Mouse (Mus musculus): ENCODE measurements around the gene Bmpr2. TPM values are rescaled to one million over a fixed set of nuclear protein-coding genes. Genes with fewer than 3 reads are reported as not detected.

The Bmpr2 gene
- total and polyA plus RNA-seq, 3 experiments: 8.2 to 45.4 (median 40.4) TPM

- intact Hi-C loops (cut with DNase I): no loop called here
Measured at GRCm38 (mm10) chr1:59891185-59891584, 128.0 kb downstream of the Bmpr2 start.

GRCm38 (mm10) chr1:59892777-59893176 is 129.6 kb downstream of the Bmpr2 start:
- Histone ChIP-seq H3K27ac (no peak overlapping the region), H3K4me3 (no peak overlapping the region), H3K79me2 (replicated peaks; ENCODE audit: control insufficient read depth, insufficient read depth, low read length) (no peaks in the 10 kb centered on the region), H3K27me3 (ENCODE audit: control insufficient read depth, insufficient read depth, low read length) (no peaks in the 10 kb centered on the region), H3K4me1 (ENCODE audit: control insufficient read depth, insufficient read depth, low read length) (peaks cover 10% of the 10 kb centered on the region), H3K36me3 (ENCODE audit: control insufficient read depth, insufficient read depth, low read length) (no peaks in the 10 kb centered on the region; the same call in 1 of the 2 replicates), H3K9ac (ENCODE audit: low read depth, low read length) (no peak overlapping the region)
- intact Hi-C loops (cut with DNase I): no loop called here
- WGBS: 91% methylated on average over 8 of the region's 8 CpGs
- TF ChIP-seq CTCF (IDR thresholded peaks at IDR 0.05) (peak; percentile 43), EP300 (IDR thresholded peaks at IDR 0.05; ENCODE audit: insufficient read depth, low read depth, low read length) (no peak)
- DNase-seq: no peak

More at GRCm38 (mm10) chr1:59891185-59891584, 128.0 kb downstream of the Bmpr2 start:
- 81% methylated on average over 4 of the region's 4 CpGs for WGBS
- TF ChIP-seq CTCF (IDR thresholded peaks at IDR 0.05) (no peak), POLR2A (IDR thresholded peaks at IDR 0.05; ENCODE audit: insufficient read depth, low read depth, low read length) (no peak), EP300 (IDR thresholded peaks at IDR 0.05; ENCODE audit: insufficient read depth, low read depth, low read length) (no peak)
- no peaks in the 10 kb centered on the region for H3K79me2 ChIP-seq (replicated peaks; ENCODE audit: control insufficient read depth, insufficient read depth, low read length)
- no peak overlapping the region for H3K4me3 ChIP-seq
- DNase-seq: no peak
- H3K36me3 ChIP-seq (ENCODE audit: control insufficient read depth, insufficient read depth, low read length): peaks cover 12% of the 10 kb centered on the region
- no peaks in the 10 kb centered on the region for H3K27me3 ChIP-seq (ENCODE audit: control insufficient read depth, insufficient read depth, low read length)
- H3K27ac ChIP-seq: no peak overlapping the region
- H3K4me1 ChIP-seq (ENCODE audit: control insufficient read depth, insufficient read depth, low read length): peaks cover 21% of the 10 kb centered on the region
- H3K9ac ChIP-seq (ENCODE audit: low read depth, low read length): no peak overlapping the region

- H3K79me2 ChIP-seq (replicated peaks; ENCODE audit: control insufficient read depth, insufficient read depth, low read length): no peaks in the 10 kb centered on the region
- DNase-seq: no peak
- TF ChIP-seq POLR2A (IDR thresholded peaks at IDR 0.05; ENCODE audit: insufficient read depth, low read depth, low read length) (no peak), EP300 (IDR thresholded peaks at IDR 0.05; ENCODE audit: insufficient read depth, low read depth, low read length) (no peak), CTCF (IDR thresholded peaks at IDR 0.05) (no peak)
- peaks cover 7% of the 10 kb centered on the region for H3K4me1 ChIP-seq (ENCODE audit: control insufficient read depth, insufficient read depth, low read length)
- H3K27ac ChIP-seq: no peak overlapping the region
- no peak overlapping the region for H3K4me3 ChIP-seq
- H3K36me3 ChIP-seq (ENCODE audit: control insufficient read depth, insufficient read depth, low read length): no peaks in the 10 kb centered on the region
- H3K9ac ChIP-seq (ENCODE audit: low read depth, low read length): no peak overlapping the region
- intact Hi-C loops (cut with DNase I): no loop called here
- WGBS: 79% methylated on average over 4 of the region's 4 CpGs
- no peaks in the 10 kb centered on the region for H3K27me3 ChIP-seq (ENCODE audit: control insufficient read depth, insufficient read depth, low read length)
Measured at GRCm38 (mm10) chr1:59894025-59894424, 130.8 kb downstream of the Bmpr2 start.

GRCm38 (mm10) chr1:59895456-59895855 is 132.3 kb downstream of the Bmpr2 start:
- H3K79me2 ChIP-seq (replicated peaks; ENCODE audit: control insufficient read depth, insufficient read depth, low read length): no peaks in the 10 kb centered on the region
- H3K9ac ChIP-seq (ENCODE audit: low read depth, low read length): no peak overlapping the region
- H3K27ac ChIP-seq: peak overlapping the region; percentile 7; the same call in 1 of the 2 replicates
- H3K27me3 ChIP-seq (ENCODE audit: control insufficient read depth, insufficient read depth, low read length): no peaks in the 10 kb centered on the region
- intact Hi-C loops (cut with DNase I): no loop called here
- TF ChIP-seq POLR2A (IDR thresholded peaks at IDR 0.05; ENCODE audit: insufficient read depth, low read depth, low read length): no peak
- TF ChIP-seq EP300 (IDR thresholded peaks at IDR 0.05; ENCODE audit: insufficient read depth, low read depth, low read length): no peak
- TF ChIP-seq CTCF (IDR thresholded peaks at IDR 0.05): no peak
- peaks cover 8% of the 10 kb centered on the region for H3K4me1 ChIP-seq (ENCODE audit: control insufficient read depth, insufficient read depth, low read length)
- 5% methylated on average over 4 of the region's 4 CpGs for WGBS
- peak; percentile 52 to 73 for DNase-seq
- no peaks in the 10 kb centered on the region for H3K36me3 ChIP-seq (ENCODE audit: control insufficient read depth, insufficient read depth, low read length)
- no peak overlapping the region for H3K4me3 ChIP-seq

GRCm38 (mm10) chr1:59897147-59897798 is 134.1 kb downstream of the Bmpr2 start:
- intact Hi-C loops (cut with DNase I): no loop called here
- WGBS: 70% methylated on average over 5 of the region's 5 CpGs

GRCm38 (mm10) chr1:59899679-59900078 is 136.5 kb downstream of the Bmpr2 start:
- Histone ChIP-seq H3K27me3 (ENCODE audit: control insufficient read depth, insufficient read depth, low read length) (no peaks in the 10 kb centered on the region), H3K36me3 (ENCODE audit: control insufficient read depth, insufficient read depth, low read length) (peaks cover 2% of the 10 kb centered on the region; the same call in 1 of the 2 replicates), H3K4me3 (no peak overlapping the region), H3K4me1 (ENCODE audit: control insufficient read depth, insufficient read depth, low read length) (peaks cover 19% of the 10 kb centered on the region), H3K9ac (ENCODE audit: low read depth, low read length) (no peak overlapping the region), H3K27ac (0 out of 2 replicates have a peak overlapping the region, but pooled peaks have one; percentile 5), H3K79me2 (replicated peaks; ENCODE audit: control insufficient read depth, insufficient read depth, low read length) (no peaks in the 10 kb centered on the region)
- peak in 1 of 2 experiments; percentile 12 for DNase-seq
- TF ChIP-seq POLR2A (IDR thresholded peaks at IDR 0.05; ENCODE audit: insufficient read depth, low read depth, low read length) (no peak), CTCF (IDR thresholded peaks at IDR 0.05) (no peak), EP300 (IDR thresholded peaks at IDR 0.05; ENCODE audit: insufficient read depth, low read depth, low read length) (no peak)
- WGBS: 63% methylated on average over 2 of the region's 2 CpGs
- intact Hi-C loops (cut with DNase I): no loop called here

More at GRCm38 (mm10) chr1:59897147-59897798, 134.1 kb downstream of the Bmpr2 start:
- no peak for DNase-seq
- Histone ChIP-seq H3K9ac (ENCODE audit: low read depth, low read length) (no peak overlapping the region), H3K27ac (no peak overlapping the region), H3K36me3 (ENCODE audit: control insufficient read depth, insufficient read depth, low read length) (peaks cover 2% of the 10 kb centered on the region; the same call in 1 of the 2 replicates), H3K27me3 (ENCODE audit: control insufficient read depth, insufficient read depth, low read length) (no peaks in the 10 kb centered on the region), H3K4me1 (ENCODE audit: control insufficient read depth, insufficient read depth, low read length) (peaks cover 13% of the 10 kb centered on the region), H3K4me3 (no peak overlapping the region), H3K79me2 (replicated peaks; ENCODE audit: control insufficient read depth, insufficient read depth, low read length) (no peaks in the 10 kb centered on the region)
- no peak for TF ChIP-seq POLR2A (IDR thresholded peaks at IDR 0.05; ENCODE audit: insufficient read depth, low read depth, low read length)
- TF ChIP-seq EP300 (IDR thresholded peaks at IDR 0.05; ENCODE audit: insufficient read depth, low read depth, low read length): no peak
- no peak for TF ChIP-seq CTCF (IDR thresholded peaks at IDR 0.05)

Measured in heart, adult 2 months (tissue).